Mouse (Mus musculus) gastrocnemius, postnatal 4 days (tissue): ENCODE results near the gene Arid2. TPM values are rescaled to one million over a fixed set of nuclear protein-coding genes. Genes with fewer than 3 reads are reported as not detected.
"Not testable (repeated sequence)": the region's sequence is repeated elsewhere in the genome, so short reads cannot be mapped to it uniquely, and the experiment has no call there.

Experiments used
- DNase-seq, 2 experiments: peaks; one replicate each; pipeline ENCODE4 v3.0.0; 2021 to 2022; ENCODE audit warnings: low spot score in 2 of 2, mixed read lengths in 2 of 2
- microRNA-seq: library from miRNA; unstranded; fragments of <30 nt; microRNA quantifications from one replicate; pipeline ENCODE4 v1.2.0, GENCODE M21; 2021
- total RNA-seq, 2 experiments: library from RNA; stranded (reverse); gene quantifications; 2 replicates each; pipeline ENCODE4 v1.2.3; 2021

The Arid2 gene
- total RNA-seq, 2 experiments from 2014 or later, result 46.0 to 50.8 TPM

DNA sequence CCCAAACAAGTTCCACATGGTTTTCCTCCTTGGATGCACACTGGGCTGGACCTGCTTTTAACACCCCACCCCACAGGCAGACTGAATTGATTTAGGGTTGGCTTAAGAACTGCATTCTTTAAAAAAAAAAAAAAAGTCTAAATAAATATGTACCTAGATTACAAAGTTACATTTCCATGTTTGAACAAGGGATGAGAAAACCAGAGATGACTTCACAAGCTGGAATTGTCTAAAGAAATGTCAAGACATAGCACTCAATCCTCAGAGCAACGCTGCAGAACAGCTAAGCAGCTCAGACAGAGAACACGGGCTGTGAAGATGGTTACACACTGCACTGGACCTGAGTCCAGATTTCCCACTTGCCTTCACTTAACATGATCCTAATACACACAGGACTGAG lies 119.8 kb downstream of the Arid2 start:
- no peak for DNase-seq

DNA sequence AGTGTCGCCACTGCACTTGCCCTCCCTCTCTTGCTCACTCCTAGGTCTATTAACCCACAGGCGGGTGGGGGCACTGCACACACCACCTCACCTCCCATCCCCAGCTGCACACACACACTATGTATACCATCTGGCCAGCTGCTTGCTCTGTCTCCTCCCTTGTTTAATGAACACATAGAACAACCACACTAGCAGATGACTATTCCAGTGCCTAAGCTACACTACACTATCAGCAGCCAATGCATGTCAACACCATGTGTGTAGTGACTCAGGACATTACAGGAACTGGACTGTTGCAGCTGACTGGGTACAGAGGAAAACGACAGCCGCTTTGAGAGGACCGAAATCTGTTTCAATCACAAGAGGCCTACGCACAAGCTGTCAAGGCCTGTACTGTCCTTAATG lies 121.4 kb downstream of the Arid2 start:
- no peak for DNase-seq

GRCm38 (mm10) chr15:96418161-96418560 lies 130.8 kb downstream of the Arid2 start:
- no peak for DNase-seq

- DNase-seq, result no peak
These were observed 132.6 kb downstream of the Arid2 start for GRCm38 (mm10) chr15:96419920-96420319.

DNA sequence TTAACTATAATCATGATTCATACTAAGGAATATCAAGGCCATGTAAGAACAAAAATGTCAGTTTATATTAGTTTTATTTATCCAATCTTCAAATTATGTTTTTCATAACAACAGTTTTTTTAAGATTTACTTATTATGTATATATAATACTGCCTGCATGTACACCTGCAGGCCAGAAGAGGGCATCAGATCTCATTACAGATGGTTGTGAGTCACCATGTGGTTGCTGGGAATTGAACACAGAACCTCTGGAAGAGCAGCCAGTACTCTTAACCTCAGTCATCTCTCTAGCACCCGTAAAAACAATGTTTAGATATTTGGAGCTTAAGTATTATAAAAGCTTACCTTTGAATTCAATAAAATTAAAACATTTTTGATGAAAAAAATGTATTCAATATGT lies 146.9 kb downstream of the Arid2 start:
- no peak for DNase-seq

DNA sequence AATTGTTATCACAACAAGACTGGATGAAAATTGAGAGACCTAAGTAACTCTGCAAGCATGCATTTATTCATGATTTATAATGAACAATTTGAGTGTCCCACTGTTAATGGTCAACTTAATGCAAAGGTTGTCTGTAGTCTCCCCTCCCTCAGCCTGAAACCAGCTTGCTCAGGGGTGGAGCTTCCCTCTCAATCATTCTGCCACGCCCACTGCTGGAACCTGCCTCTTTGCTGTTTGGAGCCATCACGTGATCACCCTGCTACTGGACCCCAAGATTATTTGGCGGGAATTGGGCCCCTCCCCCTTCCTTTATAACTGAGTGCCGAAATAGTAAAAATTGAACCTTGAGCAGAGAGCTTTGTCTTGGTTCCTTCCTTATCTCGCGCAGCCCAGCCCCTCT lies 154.2 kb downstream of the Arid2 start:
- not testable (repeated sequence) for DNase-seq

DNA sequence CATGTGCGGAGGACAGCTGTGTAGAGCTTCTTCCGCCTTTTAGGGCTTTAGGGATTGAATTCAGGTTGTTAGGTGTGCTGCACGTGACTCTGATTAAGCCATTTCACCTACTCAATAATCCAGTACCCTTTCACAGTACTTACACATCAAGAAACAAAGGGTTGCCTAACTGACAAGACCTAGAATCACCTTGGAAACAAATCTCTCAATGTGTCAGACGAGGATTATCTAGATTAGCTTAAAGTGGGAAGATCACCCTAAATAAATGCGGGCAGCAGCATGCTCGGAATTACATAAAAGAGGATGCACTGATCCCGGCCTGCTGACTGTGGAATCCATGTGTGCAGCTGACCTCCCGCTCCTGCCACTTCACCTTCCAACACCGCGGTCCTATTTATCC lies 159.5 kb downstream of the Arid2 start:
- DNase-seq, result no peak

DNA sequence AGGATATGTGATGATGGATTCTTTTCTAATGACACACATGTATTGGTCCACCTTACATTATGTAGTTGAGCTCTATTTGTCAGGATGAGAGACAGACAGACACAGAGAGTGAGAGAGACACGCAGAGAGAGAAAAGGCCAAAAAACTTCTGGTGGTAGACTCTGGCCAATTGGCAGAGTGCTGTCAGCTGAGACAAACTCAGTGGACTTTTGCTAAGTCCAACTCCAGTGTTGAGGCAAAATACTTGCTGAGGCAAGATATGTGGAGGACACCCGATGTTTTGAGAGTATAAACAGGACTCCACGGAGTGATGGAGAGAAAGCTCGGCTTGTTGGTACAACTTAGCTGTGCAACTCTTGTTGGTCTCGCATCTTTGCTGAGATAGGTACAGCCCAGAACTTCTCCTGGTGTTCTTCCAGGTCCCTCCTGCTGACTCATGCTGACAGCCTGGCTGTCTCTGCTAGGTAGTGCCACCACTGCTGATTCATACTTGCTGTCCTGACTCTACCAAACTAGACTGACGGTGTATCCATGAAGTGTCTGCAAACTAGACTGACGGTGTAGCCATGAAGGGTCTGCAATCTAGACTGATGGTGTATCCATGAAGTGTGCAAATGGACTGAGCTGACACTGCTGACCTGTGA lies 161.5 kb downstream of the Arid2 start:
- DNase-seq, result no peak

DNA sequence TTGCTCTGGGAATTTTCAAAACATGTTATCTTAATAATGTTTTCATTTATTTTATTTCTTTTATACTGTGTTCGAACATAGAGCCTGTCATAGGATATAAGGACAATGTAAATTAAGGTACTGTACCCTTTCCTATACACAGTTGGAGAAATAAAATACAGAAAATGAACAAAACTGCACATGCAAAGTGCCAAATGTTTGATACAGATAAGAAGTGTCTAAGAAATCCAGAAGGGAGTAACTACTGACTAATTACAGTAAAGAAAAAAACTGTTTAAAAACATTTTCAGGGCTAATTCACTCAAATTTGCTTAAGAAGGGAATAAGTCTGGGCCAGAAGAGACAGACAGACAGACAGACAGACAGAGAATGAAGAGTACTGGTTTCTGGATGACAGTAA lies 166.0 kb downstream of the Arid2 start:
- DNase-seq, result no peak

Small RNA genes within 50 kb of the gene (microRNA-seq; reads per million reads assigned to microRNA genes)
- gene Gm25397, result not detected

Other genes starting within 250 kb of the Arid2 start
- gene Scaf11, start 173.3 kb downstream of the Arid2 start, total RNA-seq, result 10 to 100 TPM; 60.6 to 69.7 TPM